Mouse (Mus musculus) kidney, postnatal 0 days (tissue): ENCODE results near the gene Otulin. TPM values are rescaled to one million over a fixed set of nuclear protein-coding genes. Genes with fewer than 3 reads are reported as not detected.

Experiments
- ATAC-seq: fragments of 200-750 bp; cut with Nextera tagmentation; replicated peaks from 2 replicates; pipeline ENCODE4 v1.8.0; 2017; ENCODE audit warnings: low read depth, moderate number of reproducible peaks, moderate TSS enrichment, moderate library complexity; ENCODE audit not compliant: low FRiP score
- DNase-seq: peaks from one replicate; pipeline ENCODE4 v3.0.0-alpha.2; 2016; ENCODE audit warnings: low spot score
- H3K27ac ChIP-seq: fragments of 300-500 bp; sonication (generic); 2 replicates; pipeline ENCODE4 v1.5.1; 2014; ENCODE audit warnings: mild to moderate bottlenecking
- H3K27me3 ChIP-seq: fragments of 300-500 bp; sonication (generic); 2 replicates; pipeline ENCODE4 v1.6.1; 2014; ENCODE audit warnings: low read length, mixed read lengths; ENCODE audit not compliant: insufficient read depth
- H3K36me3 ChIP-seq: fragments of 300-500 bp; sonication (generic); 2 replicates; pipeline ENCODE4 v1.6.1; 2014; ENCODE audit warnings: low read length, mixed read lengths; ENCODE audit not compliant: insufficient read depth
- H3K4me1 ChIP-seq: fragments of 300-500 bp; sonication (generic); replicated peaks from 2 replicates; pipeline ENCODE4 v1.6.1; 2014; ENCODE audit warnings: antibody characterized with exemption, low read length, mixed read lengths; ENCODE audit not compliant: insufficient read depth
- H3K4me2 ChIP-seq: fragments of 300-500 bp; sonication (generic); 2 replicates; pipeline ENCODE4 v1.6.1; 2014; ENCODE audit warnings: mild to moderate bottlenecking, low read length, moderate library complexity, mixed read lengths
- H3K4me3 ChIP-seq: fragments of 300-500 bp; sonication (generic); replicated peaks from 2 replicates; pipeline ENCODE4 v1.5.1; 2014; ENCODE audit warnings: low read depth, low read length
- H3K9ac ChIP-seq: fragments of 300-500 bp; sonication (generic); 2 replicates; pipeline ENCODE4 v1.6.1; 2014; ENCODE audit warnings: low read depth, low read length
- H3K9me3 ChIP-seq: fragments of 300-500 bp; sonication (generic); replicated peaks from 2 replicates; pipeline ENCODE4 v1.6.1; 2016; ENCODE audit warnings: low read length, inconsistent platforms, mixed read lengths
- CTCF ChIP-seq: IDR thresholded peaks from 2 replicates; pipeline ENCODE4 v1.5.1; 2016; ENCODE audit warnings: antibody characterized with exemption, low read depth, mild to moderate bottlenecking, moderate library complexity
- WGBS: fragments of 180-500 bp; shearing (Covaris S2); extraction: QIAGEN DNeasy Blood & Tissue Kit; methylation state at CpG from one replicate; pipeline ENCODE4 v1.1.7; 2014; 5-methylcytosine and 5-hydroxymethylcytosine counted together
- polyA plus RNA-seq: library from polyadenylated mRNA; unstranded; fragments of >200 nt; fragmentation: Nextera tagmentation; extraction: Ambion mirVana; gene quantifications from 2 replicates; pipeline ENCODE4 v1.2.1, GENCODE M21; 2015

Otulin gene
- polyA plus RNA-seq, 1 experiment from 2014 or later: 41.1 TPM

DNA sequence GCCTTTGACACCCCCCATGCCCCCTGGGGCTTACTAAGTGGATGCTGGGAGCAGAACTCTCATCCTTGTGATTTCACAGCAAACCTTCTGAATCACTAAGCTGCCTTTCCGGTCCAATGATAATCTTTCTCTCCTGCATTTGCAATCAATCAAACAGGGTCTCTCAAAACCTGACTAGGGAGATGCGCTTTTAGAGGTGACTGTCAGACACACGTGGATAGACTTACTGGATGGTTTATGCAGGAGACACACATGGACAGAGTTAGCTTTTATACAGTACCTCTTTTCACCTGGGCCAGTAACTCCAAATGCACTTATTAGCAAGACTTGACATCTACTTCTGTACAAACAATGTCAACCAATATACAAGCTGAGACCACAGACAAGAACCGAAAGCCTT is 33.0 kb downstream of the Otulin start:
- no peak overlapping the region for H3K4me2 ChIP-seq
- no peak overlapping the region for H3K9ac ChIP-seq
- no peak for ATAC-seq
- no peak overlapping the region for H3K4me3 ChIP-seq
- no peaks in the 10 kb centered on the region for H3K27me3 ChIP-seq
- peaks cover 12% of the 10 kb centered on the region for H3K36me3 ChIP-seq
- H3K27ac ChIP-seq: no peak overlapping the region
- no peak for TF ChIP-seq CTCF
- WGBS: 87% methylated on average over 4 of the region's 4 CpGs
- no peak for DNase-seq
- no peaks in the 10 kb centered on the region for H3K4me1 ChIP-seq
- no peaks in the 10 kb centered on the region for H3K9me3 ChIP-seq

DNA sequence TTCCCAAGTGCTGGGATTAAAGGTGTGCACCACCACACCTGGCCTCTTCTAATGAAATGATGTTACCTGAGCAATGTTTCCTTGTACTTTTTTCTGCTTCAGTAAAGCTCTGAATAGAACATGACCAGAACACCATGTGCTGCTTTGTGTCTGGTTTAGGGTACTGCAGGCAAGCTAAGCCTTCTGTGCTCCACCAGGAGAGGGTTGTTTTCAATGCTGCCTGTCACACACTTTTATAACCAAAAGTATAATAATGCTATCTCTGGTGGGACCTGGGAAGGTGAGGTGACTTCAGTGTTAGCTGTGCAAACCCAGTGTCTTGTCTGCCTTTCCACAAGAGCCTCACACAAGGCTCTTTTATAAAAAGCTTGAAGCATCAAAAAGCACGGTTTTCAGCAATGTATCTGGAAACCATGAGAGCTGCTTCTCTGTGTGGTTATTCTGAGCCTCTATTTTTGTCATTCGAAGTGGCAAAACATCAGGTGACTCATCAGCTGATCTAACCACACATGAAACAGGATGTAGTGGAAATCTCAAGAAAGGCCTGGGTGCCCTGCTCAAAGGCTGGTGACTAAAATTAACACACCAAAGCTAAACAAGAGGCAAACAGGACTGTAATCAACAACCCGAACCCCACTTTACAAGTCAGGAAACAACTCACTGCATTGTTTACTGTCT is 33.9 kb downstream of the Otulin start:
- WGBS: 67% methylated on average over 3 of the region's 3 CpGs
- Histone ChIP-seq H3K9me3 (no peaks in the 10 kb centered on the region), H3K4me2 (no peak overlapping the region), H3K36me3 (peaks cover 12% of the 10 kb centered on the region), H3K27ac (no peak overlapping the region), H3K27me3 (no peaks in the 10 kb centered on the region), H3K4me3 (no peak overlapping the region), H3K9ac (no peak overlapping the region), H3K4me1 (no peaks in the 10 kb centered on the region)
- TF ChIP-seq CTCF: no peak
- no peak for DNase-seq
- ATAC-seq: no peak

DNA sequence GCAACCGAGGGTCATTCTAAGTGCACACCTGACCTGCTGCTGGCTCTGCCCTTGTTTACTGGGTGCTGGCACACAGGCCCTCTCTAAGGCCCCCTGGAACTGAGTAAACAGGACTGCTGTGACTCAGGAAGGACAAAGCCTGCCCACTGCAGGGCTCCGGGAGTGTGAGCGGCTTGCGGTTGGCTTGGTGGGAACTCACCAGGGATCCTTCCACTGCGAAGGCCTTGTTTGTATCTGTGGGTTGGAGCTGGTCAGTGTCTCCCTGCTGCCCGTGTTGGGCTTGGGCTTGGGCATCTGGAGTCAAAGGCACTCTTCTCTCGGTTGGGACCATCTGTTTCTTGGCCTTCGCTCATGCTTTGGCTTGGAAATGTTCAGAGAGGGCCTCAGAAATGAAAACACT is 34.9 kb downstream of the Otulin start:
- Histone ChIP-seq H3K9me3 (no peaks in the 10 kb centered on the region), H3K4me1 (no peaks in the 10 kb centered on the region), H3K27me3 (no peaks in the 10 kb centered on the region), H3K4me2 (no peak overlapping the region), H3K36me3 (peaks cover 11% of the 10 kb centered on the region), H3K4me3 (no peak overlapping the region), H3K9ac (no peak overlapping the region), H3K27ac (no peak overlapping the region)
- 68% methylated on average over 8 of the region's 8 CpGs for WGBS
- ATAC-seq (no peak), DNase-seq (no peak)
- no peak for TF ChIP-seq CTCF

DNA sequence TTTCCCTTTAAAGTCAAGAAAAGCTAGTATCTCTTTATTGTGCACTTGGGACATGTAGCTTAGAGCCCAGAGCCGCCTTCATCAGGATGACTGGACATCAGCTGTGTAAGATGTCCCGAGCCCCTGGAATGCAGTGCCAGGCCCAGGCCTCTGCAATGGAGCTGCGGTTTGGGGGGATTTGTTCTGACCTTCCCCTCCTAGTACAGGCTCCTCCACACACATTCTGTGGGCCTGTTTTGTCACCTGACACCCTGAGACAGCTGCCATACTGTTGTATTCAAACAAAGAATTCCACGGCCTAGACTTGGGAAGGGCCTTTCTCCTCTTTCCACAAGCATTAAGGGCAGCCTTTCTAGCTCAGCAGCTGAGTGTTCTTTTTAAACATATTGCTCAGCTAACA is 35.5 kb downstream of the Otulin start:
- H3K4me2 ChIP-seq: no peak overlapping the region
- 36% methylated on average over 4 of the region's 4 CpGs for WGBS
- H3K9me3 ChIP-seq: no peaks in the 10 kb centered on the region
- DNase-seq (peak; percentile 26), ATAC-seq (0 out of 2 replicates have a peak, but pooled peaks have one; percentile 29)
- TF ChIP-seq CTCF: no peak
- no peaks in the 10 kb centered on the region for H3K4me1 ChIP-seq
- H3K9ac ChIP-seq: no peak overlapping the region
- no peak overlapping the region for H3K4me3 ChIP-seq
- H3K36me3 ChIP-seq: peaks cover 14% of the 10 kb centered on the region
- no peaks in the 10 kb centered on the region for H3K27me3 ChIP-seq
- H3K27ac ChIP-seq: peak overlapping the region; percentile 21; the same call in 1 of the 2 replicates

DNA sequence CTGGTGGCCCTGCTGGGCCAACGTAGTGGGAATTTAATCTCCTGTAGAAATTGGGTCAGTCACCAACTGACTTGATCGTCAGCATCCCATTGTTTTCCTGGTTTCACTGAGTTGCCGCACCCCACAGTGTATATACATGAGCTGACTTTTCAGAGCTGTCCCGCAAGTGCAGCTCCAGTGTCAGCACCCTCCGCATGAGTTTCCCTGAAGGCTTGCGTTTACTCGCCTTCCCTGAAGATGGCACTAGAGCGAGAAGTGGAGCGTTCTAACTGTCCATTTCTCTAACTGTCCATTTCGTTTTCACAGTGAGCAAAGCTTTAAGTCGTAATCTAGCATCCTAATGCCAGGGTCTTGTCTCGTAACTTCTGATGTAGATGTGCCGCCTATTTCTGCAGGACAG is 36.8 kb downstream of the Otulin start:
- H3K36me3 ChIP-seq: peaks cover 10% of the 10 kb centered on the region
- no peaks in the 10 kb centered on the region for H3K27me3 ChIP-seq
- H3K4me2 ChIP-seq: no peak overlapping the region
- ATAC-seq (no peak), DNase-seq (peak; percentile 35)
- WGBS: 85% methylated on average over 13 of the region's 13 CpGs
- H3K27ac ChIP-seq: no peak overlapping the region
- no peak overlapping the region for H3K4me3 ChIP-seq
- peak; percentile 19; the same call in 1 of the 2 replicates for TF ChIP-seq CTCF
- no peaks in the 10 kb centered on the region for H3K9me3 ChIP-seq
- H3K9ac ChIP-seq: no peak overlapping the region
- H3K4me1 ChIP-seq: no peaks in the 10 kb centered on the region

DNA sequence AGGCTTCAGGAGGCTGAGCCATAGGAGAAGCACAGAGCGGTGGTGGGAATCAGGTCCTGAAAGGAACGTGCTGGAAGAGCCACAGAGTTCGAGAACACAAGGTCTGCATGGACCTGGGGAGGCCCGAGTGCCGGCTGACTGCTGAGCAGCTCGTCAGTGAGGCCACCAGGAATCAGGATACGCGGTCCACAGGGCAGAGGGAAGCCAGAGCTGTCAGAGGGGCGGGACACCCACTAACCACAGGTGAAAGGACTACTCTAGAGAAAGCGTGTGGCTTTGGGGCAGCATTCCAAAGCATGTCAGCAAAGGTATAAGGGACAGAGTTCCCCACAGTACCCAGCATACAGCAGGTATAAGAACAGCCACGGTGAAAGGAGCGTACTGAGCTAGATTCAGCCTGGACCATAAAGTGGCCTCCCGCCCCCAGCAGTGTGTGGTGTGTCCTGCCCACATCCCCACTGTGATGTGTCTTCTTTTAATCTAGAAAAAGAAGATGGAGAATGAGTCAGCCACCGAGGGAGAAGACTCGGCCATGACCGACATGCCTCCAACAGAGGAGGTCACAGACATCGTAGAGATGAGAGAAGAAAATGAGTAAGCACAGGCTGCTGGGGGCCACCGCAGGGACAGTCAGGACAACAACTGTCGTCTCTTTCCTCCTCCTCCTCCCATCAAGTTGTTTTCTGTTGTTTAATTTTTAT is 37.7 kb downstream of the Otulin start:
- Histone ChIP-seq H3K36me3 (peaks cover 10% of the 10 kb centered on the region), H3K4me2 (no peak overlapping the region), H3K27ac (no peak overlapping the region), H3K9me3 (no peaks in the 10 kb centered on the region), H3K9ac (no peak overlapping the region), H3K27me3 (no peaks in the 10 kb centered on the region), H3K4me1 (no peaks in the 10 kb centered on the region), H3K4me3 (no peak overlapping the region)
- DNase-seq (no peak), ATAC-seq (no peak)
- TF ChIP-seq CTCF: no peak
- WGBS: 83% methylated on average over 19 of the region's 19 CpGs
